Mouse (Mus musculus) erythroblast, embryonic 14.5 days (primary cell): ENCODE results near the gene Dlgap1.

Experiments used
- GATA1 ChIP-seq: IDR thresholded peaks from 2 replicates; pipeline ENCODE4 v1.6.1; 2012; ENCODE audit warnings: low read length, inconsistent platforms, mixed read lengths
- TAL1 ChIP-seq: IDR thresholded peaks from 3 replicates; pipeline ENCODE4 v1.6.1; 2012; ENCODE audit warnings: low read length, inconsistent platforms, mixed read lengths

- TF ChIP-seq GATA1 (no peak), TAL1 (no peak)
These were observed 884.6 kb downstream of the Dlgap1 start, which contains the start of gene Tgif1 for GRCm38 (mm10) chr17:70853436-70853905.
